Mouse (Mus musculus) heart, postnatal 36 days (tissue): ENCODE results near the gene Sh2d4b. TPM values are rescaled to one million over a fixed set of nuclear protein-coding genes. Genes with fewer than 3 reads are reported as not detected.

Source experiments
- DNase-seq, 2 experiments: peaks; one replicate each; pipeline ENCODE4 v3.0.0; 2021 to 2022
- intact Hi-C: fragments of 180-260 bp; cut with DNase I; formaldehyde crosslinking; loops from one replicate; pipeline ENCODE4 v1.15.1; 2025
- total RNA-seq, 2 experiments: library from RNA; stranded (reverse); gene quantifications; 2 replicates each; pipeline ENCODE4 v1.2.3; 2021

The Sh2d4b gene
- total RNA-seq, 2 experiments from 2014 or later = 0.36 to 0.98 TPM

GRCm38 (mm10) chr14:40864811-40865514 lies 28.1 kb downstream of the Sh2d4b start:
- DNase-seq = no peak
- intact Hi-C loops = no loop called here

- intact Hi-C loops = no loop called here
- no peak for DNase-seq
Measured at GRCm38 (mm10) chr14:40863659-40864058, 29.4 kb downstream of the Sh2d4b start.

GRCm38 (mm10) chr14:40863022-40863421 lies 30.0 kb downstream of the Sh2d4b start:
- no peak for DNase-seq
- intact Hi-C loops = no loop called here

- intact Hi-C loops = no loop called here
Measured at GRCm38 (mm10) chr14:40852978-40853377, 40.1 kb downstream of the Sh2d4b start.

GRCm38 (mm10) chr14:40837397-40837796 lies 55.7 kb downstream of the Sh2d4b start:
- no peak for DNase-seq
- intact Hi-C loops = no loop called here

More at GRCm38 (mm10) chr14:40852978-40853377, 40.1 kb downstream of the Sh2d4b start:
- DNase-seq = no peak

- no peak for DNase-seq
- intact Hi-C loops = no loop called here
Measured at GRCm38 (mm10) chr14:40830505-40830904, 62.6 kb downstream of the Sh2d4b start.

GRCm38 (mm10) chr14:40830094-40830493 lies 63.0 kb downstream of the Sh2d4b start:
- no peak for DNase-seq
- intact Hi-C loops = no loop called here

GRCm38 (mm10) chr14:40818051-40818450 lies 75.0 kb downstream of the Sh2d4b start:
- intact Hi-C loops = no loop called here
- DNase-seq = peak; percentile 22 to 53

GRCm38 (mm10) chr14:40816715-40817114 lies 76.4 kb downstream of the Sh2d4b start:
- intact Hi-C loops = no loop called here
- no peak for DNase-seq

GRCm38 (mm10) chr14:40791606-40792005 lies 101.5 kb downstream of the Sh2d4b start:
- peak; percentile 21 to 40 for DNase-seq
- intact Hi-C loops = loop anchor here (5.0 kb wide), 3 partner anchors 101 to 1259 kb away; partner anchors contain the start of gene Sh2d4b

GRCm38 (mm10) chr14:40789110-40789509 lies 104.0 kb downstream of the Sh2d4b start:
- intact Hi-C loops = no loop called here
- peak in 1 of 2 experiments; percentile 18 for DNase-seq

GRCm38 (mm10) chr14:40769097-40770090 lies 123.7 kb downstream of the Sh2d4b start:
- DNase-seq = no peak
- intact Hi-C loops = no loop called here

Other genes starting within 250 kb of the Sh2d4b start
- gene Tspan14, start 73.5 kb upstream of the Sh2d4b start, total RNA-seq = 10 to 100 TPM; 14.0 to 15.7 TPM
- 10 to 100 TPM; 18.9 to 20.1 TPM for gene Fam213a, start 120.5 kb upstream of the Sh2d4b start, total RNA-seq
- gene Dydc2, start 175.9 kb upstream of the Sh2d4b start, total RNA-seq = not detected
- gene Dydc1, start 179.6 kb upstream of the Sh2d4b start, total RNA-seq = not detected
- gene Mat1a, start 211.8 kb upstream of the Sh2d4b start, total RNA-seq = not detected
- gene Sftpa1, start 238.5 kb upstream of the Sh2d4b start, total RNA-seq = not detected